Mouse (Mus musculus) megakaryocyte, embryonic 14.5 days (primary cell): ENCODE results near the gene S100a16.

Experiments used
- FLI1 ChIP-seq: IDR thresholded peaks from 2 replicates; pipeline ENCODE4 v1.6.1; 2012; ENCODE audit warnings: low read length, inconsistent platforms, mixed read lengths
- GATA1 ChIP-seq: IDR thresholded peaks from 3 replicates; pipeline ENCODE4 v1.6.1; 2012; ENCODE audit warnings: mixed read lengths, low read length, inconsistent platforms, borderline replicate concordance

DNA sequence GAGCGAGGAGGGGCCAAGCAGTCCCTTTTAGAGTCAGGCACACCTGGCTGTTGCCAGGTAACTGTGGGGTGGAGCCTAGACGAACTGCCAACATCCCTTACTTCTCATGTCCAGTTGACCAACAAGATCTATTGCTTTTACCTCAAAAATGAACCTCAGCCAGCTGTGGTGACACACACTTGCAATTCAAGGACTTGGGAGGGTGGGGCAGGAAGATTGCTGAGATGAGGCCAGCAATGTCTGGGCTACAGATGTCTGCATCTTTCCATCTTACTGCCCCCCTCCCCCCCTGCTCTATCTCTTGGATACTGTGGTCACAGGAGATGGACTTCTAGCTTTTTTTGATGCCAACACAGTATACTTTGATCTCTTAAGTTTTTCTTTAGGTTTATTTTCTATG, 15.2 kb downstream of the S100a16 start:
- TF ChIP-seq GATA1, result no peak
- no peak for TF ChIP-seq FLI1
